Mouse (Mus musculus): ENCODE results near the gene Brdt. TPM values are rescaled to one million over a fixed set of nuclear protein-coding genes. Genes with fewer than 3 reads are reported as not detected.

Brdt gene
- polyA plus RNA-seq, 1 experiment from 2014 or later, result 4.2 TPM

- no peaks in the 10 kb centered on the region; the same call in 1 of the 2 replicates for H3K27me3 ChIP-seq (replicated peaks; ENCODE audit: control insufficient read depth, insufficient read depth, low read length)
- no peak for ATAC-seq
- WGBS, result 36% methylated on average over 8 of the region's 8 CpGs
- H3K4me1 ChIP-seq (ENCODE audit: control insufficient read depth, insufficient read depth, low read depth, low read length), result peaks cover 3% of the 10 kb centered on the region; the same call in 1 of the 2 replicates
- peak overlapping the region; percentile 62 for H3K4me3 ChIP-seq (ENCODE audit: low read length)
- no peaks in the 10 kb centered on the region for H3K36me3 ChIP-seq (ENCODE audit: control insufficient read depth, insufficient read depth, low read length)
- peak overlapping the region; percentile 87 for H3K4me2 ChIP-seq (ENCODE audit: low read length)
- no peaks in the 10 kb centered on the region for H3K9me3 ChIP-seq (ENCODE audit: control insufficient read depth, low read length)
- H3K9ac ChIP-seq (ENCODE audit: low read depth, low read length), result peak overlapping the region; percentile 78
- no peak overlapping the region for H3K27ac ChIP-seq (ENCODE audit: low read depth, low read length)
These were observed 41.0 kb upstream of the Brdt start for GRCm38 (mm10) chr5:107289986-107290385.

- no peaks in the 10 kb centered on the region; the same call in 1 of the 2 replicates for H3K27me3 ChIP-seq (replicated peaks; ENCODE audit: control insufficient read depth, insufficient read depth, low read length)
- H3K9me3 ChIP-seq (ENCODE audit: control insufficient read depth, low read length), result no peaks in the 10 kb centered on the region
- H3K4me3 ChIP-seq (ENCODE audit: low read length), result no peak overlapping the region
- no peak overlapping the region for H3K9ac ChIP-seq (ENCODE audit: low read depth, low read length)
- no peaks in the 10 kb centered on the region for H3K36me3 ChIP-seq (ENCODE audit: control insufficient read depth, insufficient read depth, low read length)
- no peak overlapping the region for H3K27ac ChIP-seq (ENCODE audit: low read depth, low read length)
- H3K4me1 ChIP-seq (ENCODE audit: control insufficient read depth, insufficient read depth, low read depth, low read length), result no peaks in the 10 kb centered on the region; the same call in none of the 2 replicates
- WGBS, result 82% methylated on average over 4 of the region's 4 CpGs
- H3K4me2 ChIP-seq (ENCODE audit: low read length), result no peak overlapping the region
- no peak for ATAC-seq
These were observed 36.9 kb upstream of the Brdt start for GRCm38 (mm10) chr5:107294041-107294440.

- Histone ChIP-seq H3K27me3 (replicated peaks; ENCODE audit: control insufficient read depth, insufficient read depth, low read length) (no peaks in the 10 kb centered on the region; the same call in 1 of the 2 replicates), H3K36me3 (ENCODE audit: control insufficient read depth, insufficient read depth, low read length) (no peaks in the 10 kb centered on the region), H3K4me2 (ENCODE audit: low read length) (no peak overlapping the region), H3K9me3 (ENCODE audit: control insufficient read depth, low read length) (no peaks in the 10 kb centered on the region), H3K27ac (ENCODE audit: low read depth, low read length) (no peak overlapping the region), H3K4me1 (ENCODE audit: control insufficient read depth, insufficient read depth, low read depth, low read length) (no peaks in the 10 kb centered on the region; the same call in none of the 2 replicates), H3K9ac (ENCODE audit: low read depth, low read length) (no peak overlapping the region), H3K4me3 (ENCODE audit: low read length) (no peak overlapping the region)
- 69% methylated on average over 8 of the region's 8 CpGs for WGBS
- ATAC-seq, result no peak
These were observed 35.7 kb upstream of the Brdt start for GRCm38 (mm10) chr5:107295061-107295816.

- Histone ChIP-seq H3K9ac (ENCODE audit: low read depth, low read length) (no peak overlapping the region), H3K27ac (ENCODE audit: low read depth, low read length) (no peak overlapping the region), H3K4me1 (ENCODE audit: control insufficient read depth, insufficient read depth, low read depth, low read length) (no peaks in the 10 kb centered on the region; the same call in 1 of the 2 replicates), H3K9me3 (ENCODE audit: control insufficient read depth, low read length) (no peaks in the 10 kb centered on the region), H3K27me3 (replicated peaks; ENCODE audit: control insufficient read depth, insufficient read depth, low read length) (no peaks in the 10 kb centered on the region), H3K36me3 (ENCODE audit: control insufficient read depth, insufficient read depth, low read length) (no peaks in the 10 kb centered on the region), H3K4me3 (ENCODE audit: low read length) (no peak overlapping the region), H3K4me2 (ENCODE audit: low read length) (no peak overlapping the region)
- no peak for ATAC-seq
- WGBS, result 78% methylated on average over 16 of the region's 16 CpGs
These were observed 35.0 kb upstream of the Brdt start for GRCm38 (mm10) chr5:107295817-107296511.

- H3K36me3 ChIP-seq (ENCODE audit: control insufficient read depth, insufficient read depth, low read length), result no peaks in the 10 kb centered on the region
- H3K9me3 ChIP-seq (ENCODE audit: control insufficient read depth, low read length), result no peaks in the 10 kb centered on the region
- no peak for ATAC-seq
- no peaks in the 10 kb centered on the region for H3K27me3 ChIP-seq (replicated peaks; ENCODE audit: control insufficient read depth, insufficient read depth, low read length)
- WGBS, result 36% methylated on average over 9 of the region's 9 CpGs
- no peaks in the 10 kb centered on the region; the same call in 1 of the 2 replicates for H3K4me1 ChIP-seq (ENCODE audit: control insufficient read depth, insufficient read depth, low read depth, low read length)
- no peak overlapping the region for H3K27ac ChIP-seq (ENCODE audit: low read depth, low read length)
- no peak overlapping the region for H3K4me3 ChIP-seq (ENCODE audit: low read length)
- H3K4me2 ChIP-seq (ENCODE audit: low read length), result no peak overlapping the region
- H3K9ac ChIP-seq (ENCODE audit: low read depth, low read length), result no peak overlapping the region
These were observed 34.2 kb upstream of the Brdt start for GRCm38 (mm10) chr5:107296512-107297322.

GRCm38 (mm10) chr5:107298854-107299253 is 32.1 kb upstream of the Brdt start:
- H3K4me3 ChIP-seq (ENCODE audit: low read length), result no peak overlapping the region
- H3K27me3 ChIP-seq (replicated peaks; ENCODE audit: control insufficient read depth, insufficient read depth, low read length), result no peaks in the 10 kb centered on the region
- H3K4me2 ChIP-seq (ENCODE audit: low read length), result no peak overlapping the region
- no peaks in the 10 kb centered on the region for H3K9me3 ChIP-seq (ENCODE audit: control insufficient read depth, low read length)
- no peak for ATAC-seq
- H3K27ac ChIP-seq (ENCODE audit: low read depth, low read length), result no peak overlapping the region
- H3K9ac ChIP-seq (ENCODE audit: low read depth, low read length), result no peak overlapping the region
- 82% methylated on average over 11 of the region's 11 CpGs for WGBS
- no peaks in the 10 kb centered on the region; the same call in 1 of the 2 replicates for H3K4me1 ChIP-seq (ENCODE audit: control insufficient read depth, insufficient read depth, low read depth, low read length)
- no peaks in the 10 kb centered on the region for H3K36me3 ChIP-seq (ENCODE audit: control insufficient read depth, insufficient read depth, low read length)

- no peak overlapping the region for H3K9ac ChIP-seq (ENCODE audit: low read depth, low read length)
- 53% methylated on average over 11 of the region's 11 CpGs for WGBS
These were observed 27.6 kb upstream of the Brdt start for GRCm38 (mm10) chr5:107303350-107303861.

GRCm38 (mm10) chr5:107304117-107304825 is 26.7 kb upstream of the Brdt start:
- Histone ChIP-seq H3K4me3 (ENCODE audit: low read length) (no peak overlapping the region), H3K4me2 (ENCODE audit: low read length) (no peak overlapping the region), H3K27ac (ENCODE audit: low read depth, low read length) (no peak overlapping the region), H3K9ac (ENCODE audit: low read depth, low read length) (no peak overlapping the region), H3K9me3 (ENCODE audit: control insufficient read depth, low read length) (no peaks in the 10 kb centered on the region), H3K27me3 (replicated peaks; ENCODE audit: control insufficient read depth, insufficient read depth, low read length) (no peaks in the 10 kb centered on the region), H3K36me3 (ENCODE audit: control insufficient read depth, insufficient read depth, low read length) (no peaks in the 10 kb centered on the region), H3K4me1 (ENCODE audit: control insufficient read depth, insufficient read depth, low read depth, low read length) (no peaks in the 10 kb centered on the region)
- 81% methylated on average over 13 of the region's 13 CpGs for WGBS
- ATAC-seq, result no peak

More at GRCm38 (mm10) chr5:107303350-107303861, 27.6 kb upstream of the Brdt start:
- Histone ChIP-seq H3K9me3 (ENCODE audit: control insufficient read depth, low read length) (no peaks in the 10 kb centered on the region), H3K4me3 (ENCODE audit: low read length) (no peak overlapping the region), H3K36me3 (ENCODE audit: control insufficient read depth, insufficient read depth, low read length) (no peaks in the 10 kb centered on the region), H3K4me2 (ENCODE audit: low read length) (no peak overlapping the region), H3K27ac (ENCODE audit: low read depth, low read length) (no peak overlapping the region), H3K27me3 (replicated peaks; ENCODE audit: control insufficient read depth, insufficient read depth, low read length) (no peaks in the 10 kb centered on the region), H3K4me1 (ENCODE audit: control insufficient read depth, insufficient read depth, low read depth, low read length) (no peaks in the 10 kb centered on the region)
- ATAC-seq, result no peak
